Mouse (Mus musculus) limb, embryonic 14.5 days (tissue): ENCODE data around the gene Snrnp200. TPM values are rescaled to one million over a fixed set of nuclear protein-coding genes. Genes with fewer than 3 reads are reported as not detected.

Experiments
- ATAC-seq: fragments of 200-750 bp; cut with Nextera tagmentation; 2 replicates; pipeline ENCODE4 v1.8.0; 2017; ENCODE audit warnings: low read depth, moderate number of reproducible peaks, moderate TSS enrichment; ENCODE audit not compliant: low FRiP score
- DNase-seq: peaks from one replicate; pipeline ENCODE4 v3.0.0-alpha.2; 2015; ENCODE audit warnings: low spot score
- H3K27ac ChIP-seq: fragments of 300-500 bp; sonication (generic); replicated peaks from 2 replicates; pipeline ENCODE4 v1.5.1; 2014; ENCODE audit warnings: low read depth, mild to moderate bottlenecking, low read length, moderate library complexity, mixed read lengths
- H3K27me3 ChIP-seq: fragments of 300-500 bp; sonication (generic); 2 replicates; pipeline ENCODE4 v1.6.1; 2014; ENCODE audit warnings: low read length, mixed read lengths; ENCODE audit not compliant: control insufficient read depth, insufficient read depth
- H3K36me3 ChIP-seq: fragments of 300-500 bp; sonication (generic); 2 replicates; pipeline ENCODE4 v1.6.1; 2014; ENCODE audit warnings: mild to moderate bottlenecking, low read length, moderate library complexity, mixed read lengths; ENCODE audit not compliant: control insufficient read depth, insufficient read depth
- H3K4me1 ChIP-seq: fragments of 300-500 bp; sonication (generic); 2 replicates; pipeline ENCODE4 v1.6.1; 2014; ENCODE audit warnings: antibody characterized with exemption, low read length, mixed read lengths; ENCODE audit not compliant: control insufficient read depth, insufficient read depth
- H3K4me2 ChIP-seq: fragments of 300-500 bp; sonication (generic); replicated peaks from 2 replicates; pipeline ENCODE4 v1.6.1; 2014; ENCODE audit warnings: low read depth, mild to moderate bottlenecking, low read length, moderate library complexity; ENCODE audit not compliant: severe bottlenecking
- H3K4me3 ChIP-seq: fragments of 300-500 bp; sonication (generic); replicated peaks from 2 replicates; pipeline ENCODE4 v1.5.1; 2014; ENCODE audit warnings: low read length
- H3K9ac ChIP-seq: fragments of 300-500 bp; sonication (generic); 2 replicates; pipeline ENCODE4 v1.6.1; 2014; ENCODE audit warnings: mild to moderate bottlenecking, low read depth, low read length, moderate library complexity; ENCODE audit not compliant: severe bottlenecking
- H3K9me3 ChIP-seq: fragments of 300-500 bp; sonication (generic); 2 replicates; pipeline ENCODE4 v1.6.1; 2016; ENCODE audit warnings: low read length; ENCODE audit not compliant: control insufficient read depth
- POLR2A ChIP-seq: fragments of 200-500 bp; IDR thresholded peaks from 2 replicates; pipeline ENCODE4 v1.8.0; 2012; ENCODE audit warnings: inconsistent platforms, mild to moderate bottlenecking, moderate library complexity, borderline replicate concordance; ENCODE audit not compliant: insufficient read depth, insufficient read length; ENCODE audit errors: extremely low read depth
- WGBS: fragments of 180-500 bp; shearing (Covaris S2); extraction: QIAGEN DNeasy Blood & Tissue Kit; methylation state at CpG from one replicate; pipeline ENCODE4 v1.1.7; 2014; 5-methylcytosine and 5-hydroxymethylcytosine counted together
- polyA plus RNA-seq, 2 experiments: library from polyadenylated mRNA; depleted of rRNA in 1 of 2; stranded (reverse) in 1 of 2; unstranded in 1 of 2; fragments of >200 nt; fragmentation: Nextera tagmentation in 1 of 2; extraction: Ambion mirVana in 1 of 2; gene quantifications; 2 replicates each; pipeline versions ENCODE4 v1.2.1 to v1.2.3; 2012 to 2014

The Snrnp200 gene
- polyA plus RNA-seq, 2 experiments: 69.4 to 75.7 TPM

DNA sequence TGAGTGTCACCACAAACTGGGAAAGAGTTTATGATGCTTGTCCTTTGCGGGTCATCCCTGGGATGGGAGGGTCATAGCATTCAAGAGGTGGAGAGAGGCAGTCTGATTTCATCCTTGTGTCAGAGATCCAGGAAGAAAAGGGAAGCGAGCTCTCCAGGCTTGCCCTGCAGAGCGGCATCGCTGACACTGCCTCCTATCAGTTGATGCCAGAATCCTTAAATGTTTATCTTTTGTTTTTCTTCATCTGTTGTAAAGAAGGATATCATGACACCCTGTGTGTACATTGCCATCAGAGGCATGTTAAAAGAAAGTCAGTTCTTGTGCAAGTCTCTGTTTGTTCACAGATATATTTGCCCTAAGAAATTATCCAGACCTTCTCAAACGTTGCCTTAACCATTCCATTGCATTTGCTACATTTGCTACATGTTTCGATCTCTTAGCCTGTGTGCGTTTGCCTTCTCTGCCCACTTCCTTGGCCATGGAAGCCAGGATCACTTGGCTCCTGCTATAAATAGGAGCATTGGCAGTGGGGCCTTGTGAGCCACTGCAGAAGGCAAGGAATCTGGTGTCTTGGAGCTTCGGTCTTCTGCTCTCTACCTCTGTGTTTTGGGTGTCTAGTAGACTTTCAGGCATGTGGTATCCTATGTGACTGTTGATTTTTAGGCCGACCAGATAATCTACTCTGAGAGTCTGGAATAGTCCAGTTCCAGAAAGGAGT, 42.3 kb downstream of the Snrnp200 start:
- H3K9me3 ChIP-seq: no peaks in the 10 kb centered on the region
- ATAC-seq: no peak
- 95% methylated on average over 9 of the region's 9 CpGs for WGBS
- H3K27me3 ChIP-seq: no peaks in the 10 kb centered on the region
- TF ChIP-seq POLR2A: no peak
- no peak overlapping the region for H3K4me2 ChIP-seq
- H3K9ac ChIP-seq: peak overlapping the region; percentile 25
- H3K4me1 ChIP-seq: peaks cover 18% of the 10 kb centered on the region
- H3K36me3 ChIP-seq: peaks cover 27% of the 10 kb centered on the region
- no peak overlapping the region for H3K27ac ChIP-seq
- no peak overlapping the region for H3K4me3 ChIP-seq
- DNase-seq: no peak

DNA sequence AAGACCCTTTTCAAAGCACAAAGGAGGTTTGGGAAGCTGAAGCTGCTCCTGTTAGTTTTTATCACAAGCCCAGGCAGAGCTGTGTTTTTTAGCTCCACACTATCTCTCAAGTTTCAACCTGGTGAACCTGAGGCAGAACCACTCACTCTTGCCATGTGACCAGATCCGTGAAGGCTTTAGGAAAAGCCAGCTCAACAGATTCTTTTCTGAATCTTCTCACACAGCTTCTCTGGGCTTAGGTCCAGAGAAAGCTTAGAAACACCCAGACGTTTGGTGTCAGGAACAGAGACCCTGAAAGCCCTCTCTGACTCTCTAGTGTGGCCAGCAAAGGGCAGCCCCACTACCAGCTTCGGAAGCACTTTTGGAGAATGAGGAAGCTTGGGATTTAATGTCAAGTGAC, 43.3 kb downstream of the Snrnp200 start:
- ATAC-seq (no peak), DNase-seq (no peak)
- H3K9ac ChIP-seq: no peak overlapping the region
- H3K36me3 ChIP-seq: peaks cover 24% of the 10 kb centered on the region
- H3K27me3 ChIP-seq: no peaks in the 10 kb centered on the region
- no peak overlapping the region for H3K4me3 ChIP-seq
- peaks cover 17% of the 10 kb centered on the region for H3K4me1 ChIP-seq
- no peak for TF ChIP-seq POLR2A
- 77% methylated on average over 3 of the region's 3 CpGs for WGBS
- H3K27ac ChIP-seq: no peak overlapping the region
- H3K4me2 ChIP-seq: no peak overlapping the region
- H3K9me3 ChIP-seq: no peaks in the 10 kb centered on the region

DNA sequence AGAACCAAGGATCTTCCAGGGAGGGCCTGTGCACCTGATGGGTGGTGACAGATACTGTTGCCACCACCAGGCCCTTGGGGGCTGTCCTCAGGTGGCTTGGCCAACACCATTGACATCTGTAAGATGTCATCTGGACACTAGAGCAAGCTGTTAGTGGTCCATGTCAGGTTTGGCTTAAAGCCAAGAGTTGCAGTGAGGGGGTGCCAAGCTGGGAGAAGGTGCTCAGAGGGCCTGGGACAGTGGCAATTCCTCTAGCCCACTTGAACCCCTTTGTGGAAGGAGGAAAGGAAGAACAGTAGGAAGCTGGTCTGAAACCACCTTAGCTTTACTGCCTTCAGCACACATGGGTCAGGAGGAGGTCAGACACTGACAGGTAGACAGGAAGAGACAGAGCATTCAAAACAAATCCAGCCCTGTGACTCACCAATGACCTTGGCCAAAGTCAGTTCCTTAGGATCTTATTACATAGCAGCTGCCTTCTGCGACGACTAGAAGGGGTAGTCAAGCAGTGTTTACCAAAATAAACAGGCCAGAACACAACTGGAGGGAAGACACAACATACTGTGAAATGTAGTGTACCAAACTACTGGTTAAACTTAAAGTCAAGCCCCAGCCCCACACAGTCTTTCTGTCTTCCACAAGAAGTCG, 43.8 kb downstream of the Snrnp200 start:
- Histone ChIP-seq H3K4me1 (peaks cover 11% of the 10 kb centered on the region), H3K36me3 (peaks cover 29% of the 10 kb centered on the region), H3K4me2 (no peak overlapping the region), H3K9me3 (no peaks in the 10 kb centered on the region), H3K9ac (no peak overlapping the region), H3K4me3 (no peak overlapping the region), H3K27ac (no peak overlapping the region), H3K27me3 (no peaks in the 10 kb centered on the region)
- 65% methylated on average over 3 of the region's 3 CpGs for WGBS
- DNase-seq: no peak
- no peak for TF ChIP-seq POLR2A
- no peak for ATAC-seq

DNA sequence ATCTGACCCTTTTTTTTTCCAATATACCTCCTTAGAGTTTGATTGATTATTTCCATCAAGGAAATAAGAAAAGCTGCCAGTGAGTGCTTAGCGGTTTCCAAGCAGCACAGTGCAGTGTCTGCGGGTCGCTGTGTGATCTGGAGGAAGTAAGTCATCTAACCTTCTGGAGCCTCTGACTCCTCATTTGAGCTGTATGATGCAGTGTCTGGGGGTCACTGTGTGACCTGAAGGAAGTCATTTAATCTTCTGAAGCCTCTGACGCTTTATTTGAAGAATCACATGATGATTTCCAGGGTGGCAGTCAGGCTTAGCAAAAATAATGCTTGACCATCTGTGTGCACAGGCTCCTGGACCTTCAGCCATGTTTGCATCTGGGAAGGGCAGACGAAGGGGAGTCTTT, 44.6 kb downstream of the Snrnp200 start:
- Histone ChIP-seq H3K4me1 (peaks cover 11% of the 10 kb centered on the region), H3K4me3 (no peak overlapping the region), H3K9ac (no peak overlapping the region), H3K36me3 (peaks cover 37% of the 10 kb centered on the region), H3K27ac (no peak overlapping the region), H3K4me2 (no peak overlapping the region), H3K27me3 (no peaks in the 10 kb centered on the region), H3K9me3 (no peaks in the 10 kb centered on the region)
- TF ChIP-seq POLR2A: no peak
- no peak for DNase-seq
- WGBS: 68% methylated on average over 5 of the region's 5 CpGs
- ATAC-seq: no peak

DNA sequence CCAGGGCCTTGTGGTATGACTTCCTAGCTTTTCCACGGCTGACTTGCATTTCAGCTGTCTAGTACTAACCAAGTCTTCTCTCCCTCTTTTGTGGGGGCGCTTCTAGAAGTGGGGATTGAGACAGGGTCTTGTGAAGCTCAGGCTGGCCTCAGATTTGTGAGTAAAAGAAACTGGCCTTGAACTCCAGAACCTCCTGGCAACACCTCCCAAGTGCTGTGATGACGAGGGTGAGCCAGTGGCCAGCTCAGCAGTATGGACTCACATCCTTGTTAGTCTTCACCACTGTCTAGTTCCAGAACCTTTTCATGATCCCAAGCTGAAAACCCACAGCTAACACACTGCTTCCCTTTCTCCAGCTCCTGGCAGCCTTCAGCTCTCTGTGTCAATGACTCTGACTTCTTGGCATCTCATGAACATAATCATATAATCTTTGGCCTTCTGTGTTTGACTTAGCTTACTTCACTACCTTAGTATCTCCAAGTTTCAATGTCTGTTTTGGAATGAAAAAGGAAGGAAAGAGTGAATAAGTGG, 46.5 kb downstream of the Snrnp200 start:
- no peak overlapping the region for H3K27ac ChIP-seq
- WGBS: 82% methylated on average over 3 of the region's 3 CpGs
- no peak for TF ChIP-seq POLR2A
- H3K4me1 ChIP-seq: no peaks in the 10 kb centered on the region
- H3K36me3 ChIP-seq: peaks cover 48% of the 10 kb centered on the region
- no peak overlapping the region for H3K4me2 ChIP-seq
- no peak for ATAC-seq
- no peaks in the 10 kb centered on the region for H3K27me3 ChIP-seq
- H3K9ac ChIP-seq: no peak overlapping the region
- no peaks in the 10 kb centered on the region for H3K9me3 ChIP-seq
- DNase-seq: no peak
- H3K4me3 ChIP-seq: no peak overlapping the region
